In the genomic region with DNA sequence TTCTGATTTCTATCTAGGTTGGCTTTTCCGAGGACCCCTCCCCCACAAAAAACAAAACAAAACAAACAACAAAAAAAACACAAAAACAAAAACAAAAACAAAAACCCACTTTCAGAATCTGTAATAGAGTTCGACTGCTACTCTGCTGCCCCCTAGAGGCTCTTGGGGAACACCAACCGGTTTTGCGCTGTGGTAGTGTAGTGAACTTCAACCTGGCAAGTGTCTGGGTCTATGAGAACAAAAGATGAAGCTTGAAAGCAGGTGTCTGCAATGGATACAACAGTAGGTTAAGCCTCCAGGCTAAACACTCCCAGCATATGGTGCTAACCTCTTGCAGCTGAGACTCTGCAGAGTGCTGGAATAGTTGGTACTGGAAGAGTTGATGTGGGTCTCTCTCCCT, we compare ENCODE assay signal across 10 mouse cellular contexts. TPM values are rescaled to one million over a fixed set of nuclear protein-coding genes. Genes with fewer than 3 reads are reported as not detected.
DNase-seq lines count a peak whose midpoint lies in the region; ATAC-seq and TF ChIP-seq lines count a peak whose summit lies in the region.
"Had no signal": no experiment of that assay in that cellular context is flagged by ENCODE, and none has a peak within 500 bp of the region (broad histone marks: within the 10 kb centered on the region; RNA-seq: fewer than 3 reads in every experiment).

No protein-coding gene starts in this region.

- H3K9me3 ChIP-seq in heart, embryonic 11.5 days (replicated peaks; ENCODE audit: control insufficient read depth, low read length) = no peaks in the 10 kb centered on the region
- no peaks in the 10 kb centered on the region for H3K9me3 ChIP-seq in forebrain, embryonic 15.5 days
- no peaks in the 10 kb centered on the region; the same call in 1 of the 2 replicates for H3K9me3 ChIP-seq in midbrain, embryonic 13.5 days

- peak; percentile 84 for TF ChIP-seq CTCF in heart, adult 2 months (IDR thresholded peaks at IDR 0.05)
- TF ChIP-seq CTCF in C2C12 (IDR thresholded peaks at IDR 0.05; ENCODE audit: control insufficient read depth, insufficient read depth, insufficient read length) = peak; percentile 21

- TF ChIP-seq POLR2A in heart, adult 2 months (IDR thresholded peaks at IDR 0.05; ENCODE audit: insufficient read depth, low read depth, low read length) = no peak

- H3K36me3 ChIP-seq in heart, adult 2 months (ENCODE audit: control insufficient read depth, insufficient read depth, low read length) = no peaks in the 10 kb centered on the region
- no peaks in the 10 kb centered on the region for H3K36me3 ChIP-seq in heart, embryonic 11.5 days (ENCODE audit: control insufficient read depth, insufficient read depth, low read length)
- no peaks in the 10 kb centered on the region for H3K36me3 ChIP-seq in C2C12 (ENCODE audit: control insufficient read depth, insufficient read depth)
- no peaks in the 10 kb centered on the region for H3K36me3 ChIP-seq in forebrain, embryonic 15.5 days
- no peaks in the 10 kb centered on the region for H3K36me3 ChIP-seq in midbrain, embryonic 13.5 days

- no peak overlapping the region for H3K4me2 ChIP-seq in heart, embryonic 11.5 days
- no peak overlapping the region for H3K4me2 ChIP-seq in forebrain, embryonic 15.5 days (replicated peaks)
- no peak overlapping the region for H3K4me2 ChIP-seq in midbrain, embryonic 13.5 days (replicated peaks)

- ATAC-seq in heart, embryonic 11.5 days (replicated peaks; ENCODE audit: insufficient number of reproducible peaks, low FRiP score, low TSS enrichment) = no peak
- peak; percentile 64; the same call in 1 of the 2 replicates for ATAC-seq in forebrain, embryonic 15.5 days (replicated peaks)
- ATAC-seq in midbrain, embryonic 13.5 days = 0 out of 2 replicates have a peak, but pooled peaks have one; percentile 58

- no peak overlapping the region for H3K27ac ChIP-seq in heart, adult 2 months
- H3K27ac ChIP-seq in heart, embryonic 11.5 days (ENCODE audit: low read depth, low read length) = no peak overlapping the region
- H3K27ac ChIP-seq in forebrain, embryonic 15.5 days (replicated peaks) = no peak overlapping the region
- no peak overlapping the region for H3K27ac ChIP-seq in midbrain, embryonic 13.5 days

- no peaks in the 10 kb centered on the region for H3K79me2 ChIP-seq in heart, adult 2 months (replicated peaks; ENCODE audit: control insufficient read depth, insufficient read depth, low read length)
- H3K79me2 ChIP-seq in C2C12 (ENCODE audit: control insufficient read depth, insufficient read depth) = no peaks in the 10 kb centered on the region

- H3K4me3 ChIP-seq in heart, adult 2 months = no peak overlapping the region
- H3K4me3 ChIP-seq in heart, embryonic 11.5 days (ENCODE audit: low read depth, low read length) = no peak overlapping the region
- H3K4me3 ChIP-seq in C2C12 (ENCODE audit: insufficient read depth, poor library complexity, severe bottlenecking) = no peak overlapping the region
- H3K4me3 ChIP-seq in forebrain, embryonic 15.5 days = no peak overlapping the region
- no peak overlapping the region for H3K4me3 ChIP-seq in midbrain, embryonic 13.5 days (replicated peaks)
- H3K4me3 ChIP-seq: myocyte had no signal

- intact Hi-C loops in heart, adult 2 months (cut with DNase I) = loop anchor here (1.0 kb wide), 1 partner anchor 200 kb away; no protein-coding TSS in a partner anchor

- DNase-seq in heart, adult 2 months = peak in 1 of 2 experiments; percentile 20
- DNase-seq in cerebellum, adult 11 months = peak; percentile 38
- peak; percentile 53 to 60 for DNase-seq in layer of hippocampus, postnatal 10 days (ENCODE audit: low spot score in 2 of 2)
- no peak for DNase-seq in B cell, adult 2 months

- no peaks in the 10 kb centered on the region for H3K4me1 ChIP-seq in heart, adult 2 months (ENCODE audit: control insufficient read depth, insufficient read depth, low read length)
- no peaks in the 10 kb centered on the region for H3K4me1 ChIP-seq in heart, embryonic 11.5 days (ENCODE audit: control insufficient read depth, insufficient read depth, low read length)
- H3K4me1 ChIP-seq in forebrain, embryonic 15.5 days = no peaks in the 10 kb centered on the region
- no peaks in the 10 kb centered on the region for H3K4me1 ChIP-seq in midbrain, embryonic 13.5 days (replicated peaks)

- 3% methylated on average over 4 of the region's 4 CpGs for WGBS in heart, adult 2 months
- WGBS in heart, embryonic 11.5 days (ENCODE audit: insufficient replicate concordance) = 2% methylated on average over 4 of the region's 4 CpGs
- 4% methylated on average over 4 of the region's 4 CpGs for WGBS in forebrain, embryonic 15.5 days
- WGBS in midbrain, embryonic 13.5 days = 5% methylated on average over 4 of the region's 4 CpGs

- TF ChIP-seq EP300 in heart, adult 2 months (IDR thresholded peaks at IDR 0.05; ENCODE audit: insufficient read depth, low read depth, low read length) = no peak

- H3ac ChIP-seq in C2C12 (ENCODE audit: control insufficient read depth, insufficient read length, low read depth) = no peak overlapping the region

- no peaks in the 10 kb centered on the region for H3K27me3 ChIP-seq in heart, adult 2 months (ENCODE audit: control insufficient read depth, insufficient read depth, low read length)
- H3K27me3 ChIP-seq in heart, embryonic 11.5 days (ENCODE audit: control insufficient read depth, insufficient read depth, low read length) = no peaks in the 10 kb centered on the region
- H3K27me3 ChIP-seq in C2C12 (ENCODE audit: control insufficient read depth, insufficient read depth, insufficient read length) = no peaks in the 10 kb centered on the region
- H3K27me3 ChIP-seq in forebrain, embryonic 15.5 days = no peaks in the 10 kb centered on the region
- no peaks in the 10 kb centered on the region for H3K27me3 ChIP-seq in midbrain, embryonic 13.5 days
- H3K27me3 ChIP-seq: CH12.LX had no signal

- no peak overlapping the region for H3K9ac ChIP-seq in heart, adult 2 months (ENCODE audit: low read depth, low read length)
- no peak overlapping the region for H3K9ac ChIP-seq in heart, embryonic 11.5 days (ENCODE audit: low read depth, low read length)
- H3K9ac ChIP-seq in forebrain, embryonic 15.5 days (replicated peaks) = no peak overlapping the region
- no peak overlapping the region for H3K9ac ChIP-seq in midbrain, embryonic 13.5 days (replicated peaks)

- H3K79me3 ChIP-seq in C2C12 (ENCODE audit: low read depth) = no peaks in the 10 kb centered on the region

TF ChIP-seq in C2C12, 6 proteins besides CTCF, POLR2A, EP300 and RAD21:
- no peak for TF ChIP-seq CEBPB (IDR thresholded peaks at IDR 0.05; ENCODE audit: low read depth)
- no peak for TF ChIP-seq FOSL1 (IDR thresholded peaks at IDR 0.05; ENCODE audit: insufficient read depth, low read length, poor library complexity, severe bottlenecking)
- no peak for TF ChIP-seq USF1 (IDR thresholded peaks at IDR 0.05; ENCODE audit: low read depth)
- TF ChIP-seq MAX (IDR thresholded peaks at IDR 0.05) = no peak
- no peak for TF ChIP-seq MYOG (IDR thresholded peaks at IDR 0.05; ENCODE audit: control insufficient read depth, extremely low read depth, insufficient read length)
- no peak for TF ChIP-seq MYOD1 (IDR thresholded peaks at IDR 0.05; ENCODE audit: control insufficient read depth, insufficient read length, low read depth)

RNA-seq across cellular contexts. Expression of a gene that starts 40.2 kb away (rescaled TPM):
- 10 to 100 TPM in 1 of 2 experiments, 1 to 10 TPM in 1; 9.2 to 11.3 TPM for total RNA-seq in heart, adult 2 months (2021)
- 8.9 and 17.6 TPM in 2 replicates for polyA plus RNA-seq in heart, adult 2 months (2012; rRNA removed)
- polyA plus RNA-seq in heart, embryonic 11.5 days (2014; fragmentation: Nextera tagmentation; extraction: Ambion mirVana) = 6.7 and 7.8 TPM in 2 replicates
- not detected for polyA plus RNA-seq in C2C12 (2012; fragmentation: generic; extraction: Trizol)
- 20.2 and 20.8 TPM in 2 replicates for polyA plus RNA-seq in forebrain, embryonic 15.5 days (2015; fragmentation: Nextera tagmentation; extraction: Ambion mirVana)
- total RNA-seq in layer of hippocampus, postnatal 10 days (2021) = 100 to 1,000 TPM; 152 to 153 TPM
- 13.9 and 16.8 TPM in 2 replicates for polyA plus RNA-seq in midbrain, embryonic 13.5 days (2015; fragmentation: Nextera tagmentation; extraction: Ambion mirVana)
- total RNA-seq: CH12.LX had no signal
- polyA plus RNA-seq: myocyte had no signal

Comparison
In these comparisons a context has a peak if more than half of its experiments do, and no peak if none do; other contexts are left out.
1. DNase-seq: peak in cerebellum, adult 11 months (single experiment) and layer of hippocampus, postnatal 10 days (2 of 2); none in B cell, adult 2 months (0 of 2).